Mouse (Mus musculus): Measurements from ENCODE around the gene 9130008F23Rik.

- TF ChIP-seq CTCF (IDR thresholded peaks at IDR 0.05; ENCODE audit: low read depth): no peak
- TF ChIP-seq EP300 (IDR thresholded peaks at IDR 0.05; ENCODE audit: low read depth): no peak
These were observed 35.1 kb upstream of the 9130008F23Rik start for GRCm38 (mm10) chr17:40915499-40915898.

All from liver, postnatal 0 days (tissue).